Mouse (Mus musculus) brain, embryonic 14.5 days (tissue): ENCODE measurements at regions not wholly inside any gene's neighbourhood (a gene's known extent, or its start where the extent isn't known, plus 50 kb on each side); places are given as distances from the start of the nearest gene placed in this dataset.

Experiments used
- DNase-seq: peaks from one replicate; pipeline ENCODE4 v3.0.0-alpha.2; 2011; ENCODE audit warnings: low read depth
- CTCF ChIP-seq: fragments of 200-500 bp; IDR thresholded peaks from 2 replicates; pipeline ENCODE4 v1.5.1; 2012; ENCODE audit warnings: inconsistent platforms, mild to moderate bottlenecking, moderate library complexity, borderline replicate concordance; ENCODE audit not compliant: insufficient read depth, insufficient read length; ENCODE audit errors: extremely low read depth
- POLR2A ChIP-seq: fragments of 200-500 bp; IDR thresholded peaks from 2 replicates; pipeline ENCODE4 v1.6.1; 2012; ENCODE audit warnings: mild to moderate bottlenecking, inconsistent platforms, borderline replicate concordance; ENCODE audit not compliant: poor library complexity, insufficient read depth, insufficient read length, severe bottlenecking; ENCODE audit errors: extremely low read depth

- DNase-seq = peak; percentile 50
- no peak for TF ChIP-seq POLR2A
- no peak for TF ChIP-seq CTCF
Observed at GRCm38 (mm10) chr14:81031475-81031874, 1047.6 kb downstream of the Olfm4 start.

- no peak for DNase-seq
- TF ChIP-seq POLR2A = no peak
- no peak for TF ChIP-seq CTCF
Observed at GRCm38 (mm10) chr14:81037635-81038034, 1053.8 kb downstream of the Olfm4 start.

- TF ChIP-seq CTCF = no peak
- TF ChIP-seq POLR2A = no peak
- DNase-seq = no peak
Observed at GRCm38 (mm10) chr14:81038045-81038444, 1054.2 kb downstream of the Olfm4 start.
